Mouse (Mus musculus) right cerebral cortex, adult 18-20 months (tissue): ENCODE measurements around the gene Krt19.

Experiments used
- DNase-seq: peaks from one replicate; pipeline ENCODE4 v3.0.0; 2022; ENCODE audit warnings: mixed read lengths

Krt19 gene

GRCm38 (mm10) chr11:100136559-100136958 is 11.9 kb downstream of the Krt19 start:
- no peak for DNase-seq

- DNase-seq, result no peak
Observed at GRCm38 (mm10) chr11:100135731-100136130, 12.7 kb downstream of the Krt19 start, which contains the start of gene Krt15. Krt15 (minus strand) TSS chr11:100135928.

GRCm38 (mm10) chr11:100124901-100125300 is 23.6 kb downstream of the Krt19 start:
- no peak for DNase-seq

GRCm38 (mm10) chr11:100121466-100121865 is 27.0 kb downstream of the Krt19 start, which contains the start of gene Krt13:
Krt13 (minus strand) TSS chr11:100121566.
- DNase-seq, result no peak

- no peak for DNase-seq
Observed at GRCm38 (mm10) chr11:100120331-100120730, 28.1 kb downstream of the Krt19 start.

- no peak for DNase-seq
Observed at GRCm38 (mm10) chr11:100113742-100114029, 34.8 kb downstream of the Krt19 start.

- DNase-seq, result no peak
Observed at GRCm38 (mm10) chr11:100112935-100113741, 35.3 kb downstream of the Krt19 start.

GRCm38 (mm10) chr11:100105576-100106122 is 42.8 kb downstream of the Krt19 start, which contains the start of gene Krt36:
Krt36 (minus strand) TSS chr11:100105626.
- no peak for DNase-seq

- DNase-seq, result no peak
Observed at GRCm38 (mm10) chr11:100102693-100103429, 45.6 kb downstream of the Krt19 start.

- DNase-seq, result no peak
Observed at GRCm38 (mm10) chr11:100100391-100100790, 48.1 kb downstream of the Krt19 start.

GRCm38 (mm10) chr11:100097819-100098218 is 50.6 kb downstream of the Krt19 start:
- no peak for DNase-seq

GRCm38 (mm10) chr11:100096141-100096540 is 52.3 kb downstream of the Krt19 start, which contains the start of gene Krt35:
Krt35 (minus strand) TSS chr11:100096241.
- no peak for DNase-seq
